Mouse (Mus musculus) bone marrow macrophage, adult 2 months (primary cell): Measurements from ENCODE around the gene Rai1.

Source experiments
- CTCF ChIP-seq: IDR thresholded peaks from 2 replicates; pipeline ENCODE4 v1.5.1; 2012; ENCODE audit warnings: low read depth, mild to moderate bottlenecking, low read length, moderate library complexity
- POLR2A ChIP-seq: IDR thresholded peaks from 2 replicates; pipeline ENCODE4 v1.6.1; 2012; ENCODE audit warnings: mild to moderate bottlenecking, low read depth, low read length, borderline replicate concordance

DNA sequence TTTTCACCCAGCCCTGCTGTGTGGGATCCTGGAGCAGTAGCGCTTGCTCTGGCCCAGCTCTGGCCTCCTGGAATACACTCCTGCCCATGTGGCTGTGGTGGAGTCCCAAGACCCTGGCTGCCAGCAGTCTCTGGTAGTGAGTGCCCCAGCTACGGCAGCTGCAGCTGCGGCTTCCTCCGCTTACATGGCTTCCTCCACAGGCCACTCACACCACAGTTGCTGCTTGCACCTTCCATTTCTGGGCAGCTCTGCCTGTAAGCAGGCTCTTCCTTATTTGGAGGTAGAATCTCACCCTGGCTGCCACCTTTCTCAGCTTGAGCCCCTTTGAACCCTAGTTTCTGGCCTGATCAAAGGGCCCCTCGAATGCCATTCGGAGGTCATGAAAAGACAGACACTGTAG, 25.7 kb downstream of the Rai1 start:
- TF ChIP-seq POLR2A = no peak
- TF ChIP-seq CTCF = no peak
